Mouse (Mus musculus): ENCODE data around the gene Fbxl22. TPM values are rescaled to one million over a fixed set of nuclear protein-coding genes. Genes with fewer than 3 reads are reported as not detected.

Gene Fbxl22
- polyA plus RNA-seq, 1 experiment from 2014 or later: 14.1 TPM

GRCm38 (mm10) chr9:66501248-66501647, 13.1 kb downstream of the Fbxl22 start:
- Histone ChIP-seq H3K36me3 (ENCODE audit: control insufficient read depth, insufficient read depth, low read length) (peaks cover 4% of the 10 kb centered on the region), H3K9me3 (ENCODE audit: control insufficient read depth, low read length) (no peaks in the 10 kb centered on the region), H3K27ac (ENCODE audit: low read length) (no peak overlapping the region), H3K9ac (ENCODE audit: low read depth, low read length) (no peak overlapping the region), H3K27me3 (replicated peaks; ENCODE audit: control insufficient read depth, insufficient read depth, low read length) (no peaks in the 10 kb centered on the region), H3K4me3 (ENCODE audit: low read length) (no peak overlapping the region), H3K4me1 (ENCODE audit: control insufficient read depth, insufficient read depth, low read length) (no peaks in the 10 kb centered on the region), H3K4me2 (ENCODE audit: low read depth, low read length) (no peak overlapping the region)
- 71% methylated on average over 2 of the region's 2 CpGs for WGBS
- no peak for ATAC-seq

GRCm38 (mm10) chr9:66493992-66494391, 20.4 kb downstream of the Fbxl22 start:
- no peaks in the 10 kb centered on the region for H3K27me3 ChIP-seq (replicated peaks; ENCODE audit: control insufficient read depth, insufficient read depth, low read length)

GRCm38 (mm10) chr9:66492361-66492760, 22.0 kb downstream of the Fbxl22 start:
- no peak overlapping the region for H3K4me2 ChIP-seq (ENCODE audit: low read depth, low read length)
- no peak overlapping the region for H3K4me3 ChIP-seq (ENCODE audit: low read length)
- H3K36me3 ChIP-seq (ENCODE audit: control insufficient read depth, insufficient read depth, low read length): peaks cover 12% of the 10 kb centered on the region
- no peaks in the 10 kb centered on the region for H3K9me3 ChIP-seq (ENCODE audit: control insufficient read depth, low read length)
- no peaks in the 10 kb centered on the region for H3K27me3 ChIP-seq (replicated peaks; ENCODE audit: control insufficient read depth, insufficient read depth, low read length)
- no peak for ATAC-seq
- H3K9ac ChIP-seq (ENCODE audit: low read depth, low read length): no peak overlapping the region
- H3K4me1 ChIP-seq (ENCODE audit: control insufficient read depth, insufficient read depth, low read length): no peaks in the 10 kb centered on the region
- 94% methylated on average over 1 of the region's 1 CpGs for WGBS
- H3K27ac ChIP-seq (ENCODE audit: low read length): no peak overlapping the region

More at GRCm38 (mm10) chr9:66493992-66494391, 20.4 kb downstream of the Fbxl22 start:
- Histone ChIP-seq H3K4me1 (ENCODE audit: control insufficient read depth, insufficient read depth, low read length) (no peaks in the 10 kb centered on the region), H3K4me2 (ENCODE audit: low read depth, low read length) (no peak overlapping the region), H3K9me3 (ENCODE audit: control insufficient read depth, low read length) (no peaks in the 10 kb centered on the region), H3K36me3 (ENCODE audit: control insufficient read depth, insufficient read depth, low read length) (peaks cover 10% of the 10 kb centered on the region), H3K27ac (ENCODE audit: low read length) (no peak overlapping the region), H3K9ac (ENCODE audit: low read depth, low read length) (no peak overlapping the region), H3K4me3 (ENCODE audit: low read length) (no peak overlapping the region)
- ATAC-seq: no peak

GRCm38 (mm10) chr9:66488786-66489185, 25.6 kb downstream of the Fbxl22 start:
- H3K27me3 ChIP-seq (replicated peaks; ENCODE audit: control insufficient read depth, insufficient read depth, low read length): no peaks in the 10 kb centered on the region
- no peak overlapping the region for H3K4me3 ChIP-seq (ENCODE audit: low read length)
- no peak overlapping the region for H3K9ac ChIP-seq (ENCODE audit: low read depth, low read length)
- H3K4me2 ChIP-seq (ENCODE audit: low read depth, low read length): no peak overlapping the region
- H3K9me3 ChIP-seq (ENCODE audit: control insufficient read depth, low read length): no peaks in the 10 kb centered on the region
- ATAC-seq: no peak
- H3K4me1 ChIP-seq (ENCODE audit: control insufficient read depth, insufficient read depth, low read length): no peaks in the 10 kb centered on the region
- peaks cover 17% of the 10 kb centered on the region for H3K36me3 ChIP-seq (ENCODE audit: control insufficient read depth, insufficient read depth, low read length)
- H3K27ac ChIP-seq (ENCODE audit: low read length): no peak overlapping the region

- Histone ChIP-seq H3K4me1 (ENCODE audit: control insufficient read depth, insufficient read depth, low read length) (no peaks in the 10 kb centered on the region), H3K9me3 (ENCODE audit: control insufficient read depth, low read length) (no peaks in the 10 kb centered on the region), H3K4me3 (ENCODE audit: low read length) (no peak overlapping the region), H3K4me2 (ENCODE audit: low read depth, low read length) (no peak overlapping the region), H3K36me3 (ENCODE audit: control insufficient read depth, insufficient read depth, low read length) (peaks cover 16% of the 10 kb centered on the region; the same call in 1 of the 2 replicates), H3K9ac (ENCODE audit: low read depth, low read length) (no peak overlapping the region), H3K27me3 (replicated peaks; ENCODE audit: control insufficient read depth, insufficient read depth, low read length) (no peaks in the 10 kb centered on the region), H3K27ac (ENCODE audit: low read length) (no peak overlapping the region)
- 90% methylated on average over 3 of the region's 3 CpGs for WGBS
- ATAC-seq: no peak
Measured at GRCm38 (mm10) chr9:66483429-66483828, 31.0 kb downstream of the Fbxl22 start.

GRCm38 (mm10) chr9:66477785-66478184, 36.6 kb downstream of the Fbxl22 start:
- Histone ChIP-seq H3K9me3 (ENCODE audit: control insufficient read depth, low read length) (no peaks in the 10 kb centered on the region), H3K27me3 (replicated peaks; ENCODE audit: control insufficient read depth, insufficient read depth, low read length) (no peaks in the 10 kb centered on the region), H3K4me3 (ENCODE audit: low read length) (no peak overlapping the region), H3K9ac (ENCODE audit: low read depth, low read length) (no peak overlapping the region), H3K4me2 (ENCODE audit: low read depth, low read length) (no peak overlapping the region), H3K4me1 (ENCODE audit: control insufficient read depth, insufficient read depth, low read length) (no peaks in the 10 kb centered on the region), H3K36me3 (ENCODE audit: control insufficient read depth, insufficient read depth, low read length) (peaks cover 7% of the 10 kb centered on the region; the same call in 1 of the 2 replicates), H3K27ac (ENCODE audit: low read length) (no peak overlapping the region)
- WGBS: 77% methylated on average over 2 of the region's 2 CpGs
- no peak for ATAC-seq

GRCm38 (mm10) chr9:66465087-66465486, 49.3 kb downstream of the Fbxl22 start:
- H3K27me3 ChIP-seq (replicated peaks; ENCODE audit: control insufficient read depth, insufficient read depth, low read length): no peaks in the 10 kb centered on the region
- no peak overlapping the region for H3K4me2 ChIP-seq (ENCODE audit: low read depth, low read length)
- H3K9ac ChIP-seq (ENCODE audit: low read depth, low read length): no peak overlapping the region
- 55% methylated on average over 4 of the region's 4 CpGs for WGBS
- no peaks in the 10 kb centered on the region for H3K4me1 ChIP-seq (ENCODE audit: control insufficient read depth, insufficient read depth, low read length)
- no peak for ATAC-seq
- no peak overlapping the region for H3K4me3 ChIP-seq (ENCODE audit: low read length)
- no peak overlapping the region for H3K27ac ChIP-seq (ENCODE audit: low read length)
- no peaks in the 10 kb centered on the region for H3K9me3 ChIP-seq (ENCODE audit: control insufficient read depth, low read length)
- H3K36me3 ChIP-seq (ENCODE audit: control insufficient read depth, insufficient read depth, low read length): 0 out of 2 replicates have a peak, but pooled peaks cover 6% of the 10 kb centered on the region

Other genes starting within 250 kb of the Fbxl22 start
- gene Herc1, start 164.1 kb downstream of the Fbxl22 start, polyA plus RNA-seq (2015; fragmentation: Nextera tagmentation; extraction: Ambion mirVana): 12.8 and 13.8 TPM in 2 replicates
- gene Usp3, start 78.5 kb upstream of the Fbxl22 start, polyA plus RNA-seq (2015; fragmentation: Nextera tagmentation; extraction: Ambion mirVana): 75.5 and 79.1 TPM in 2 replicates
- gene Car12, start 199.1 kb upstream of the Fbxl22 start, polyA plus RNA-seq (2015; fragmentation: Nextera tagmentation; extraction: Ambion mirVana): 5.4 and 6.2 TPM in 2 replicates

Measured in intestine, embryonic 16.5 days (tissue).